Mouse (Mus musculus): ENCODE measurements around the gene Zfp341. TPM values are rescaled to one million over a fixed set of nuclear protein-coding genes. Genes with fewer than 3 reads are reported as not detected.
A peak's percentile ranks its signal among the peaks of the same experiment; 100 is the strongest.

Gene Zfp341
- polyA plus RNA-seq, 1 experiment from 2014 or later: 2.6 TPM

GRCm38 (mm10) chr2:154614841-154615576, 1.9 kb downstream of the Zfp341 start:
- 72% methylated on average over 19 of the region's 19 CpGs for WGBS
- Histone ChIP-seq H3K27ac (replicated peaks; ENCODE audit: low read depth, low read length) (no peak overlapping the region; the same call in 1 of the 2 replicates), H3K9ac (replicated peaks; ENCODE audit: low read length) (no peak overlapping the region), H3K27me3 (ENCODE audit: control insufficient read depth, insufficient read depth, low read length) (no peaks in the 10 kb centered on the region), H3K4me2 (ENCODE audit: low read length) (peak overlapping the region; percentile 56; the same call in 1 of the 2 replicates), H3K4me3 (replicated peaks; ENCODE audit: low read depth, low read length) (no peak overlapping the region), H3K9me3 (ENCODE audit: control insufficient read depth, low read length) (no peaks in the 10 kb centered on the region), H3K4me1 (ENCODE audit: control insufficient read depth, insufficient read depth, low read length) (peaks cover 13% of the 10 kb centered on the region), H3K36me3 (ENCODE audit: control insufficient read depth, insufficient read depth, low read length) (0 out of 2 replicates have a peak, but pooled peaks cover 3% of the 10 kb centered on the region)
- no peak for ATAC-seq (ENCODE audit: low FRiP score, low TSS enrichment)
- peak; percentile 42 for DNase-seq

DNA sequence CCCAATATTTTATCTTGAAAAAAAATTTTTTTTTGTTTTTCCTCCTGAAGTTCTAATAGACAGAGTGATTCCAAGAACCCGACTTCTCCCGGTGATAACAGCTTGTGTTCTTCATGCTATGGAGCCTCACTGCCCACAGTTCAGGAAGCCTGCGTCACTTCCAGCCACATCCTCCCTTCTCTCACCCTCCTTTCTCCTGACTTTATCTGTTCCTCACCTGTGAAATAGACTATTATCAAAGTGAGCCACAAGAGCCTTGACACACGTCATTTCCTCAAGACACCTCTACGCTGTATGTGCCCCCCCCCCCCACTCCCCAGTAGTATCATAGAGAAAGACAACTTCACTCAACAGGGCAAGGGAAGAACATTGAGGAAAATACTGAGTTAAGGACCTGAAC, 2.6 kb downstream of the Zfp341 start:
- WGBS: 95% methylated on average over 5 of the region's 5 CpGs

GRCm38 (mm10) chr2:154617061-154617460, 4.0 kb downstream of the Zfp341 start:
- no peaks in the 10 kb centered on the region for H3K9me3 ChIP-seq (ENCODE audit: control insufficient read depth, low read length)
- peaks cover 13% of the 10 kb centered on the region for H3K4me1 ChIP-seq (ENCODE audit: control insufficient read depth, insufficient read depth, low read length)
- no peak overlapping the region for H3K4me3 ChIP-seq (replicated peaks; ENCODE audit: low read depth, low read length)
- H3K27me3 ChIP-seq (ENCODE audit: control insufficient read depth, insufficient read depth, low read length): no peaks in the 10 kb centered on the region
- no peak overlapping the region for H3K27ac ChIP-seq (replicated peaks; ENCODE audit: low read depth, low read length)
- DNase-seq (no peak), ATAC-seq (ENCODE audit: low FRiP score, low TSS enrichment) (no peak)
- H3K4me2 ChIP-seq (ENCODE audit: low read length): no peak overlapping the region
- H3K36me3 ChIP-seq (ENCODE audit: control insufficient read depth, insufficient read depth, low read length): peaks cover 7% of the 10 kb centered on the region; the same call in 1 of the 2 replicates
- H3K9ac ChIP-seq (replicated peaks; ENCODE audit: low read length): no peak overlapping the region
- 96% methylated on average over 3 of the region's 3 CpGs for WGBS

More for the DNA sequence above, 2.6 kb downstream of the Zfp341 start:
- DNase-seq (no peak), ATAC-seq (ENCODE audit: low FRiP score, low TSS enrichment) (no peak)
- no peak overlapping the region for H3K27ac ChIP-seq (replicated peaks; ENCODE audit: low read depth, low read length)
- H3K4me1 ChIP-seq (ENCODE audit: control insufficient read depth, insufficient read depth, low read length): peaks cover 13% of the 10 kb centered on the region
- H3K4me2 ChIP-seq (ENCODE audit: low read length): no peak overlapping the region
- no peak overlapping the region for H3K4me3 ChIP-seq (replicated peaks; ENCODE audit: low read depth, low read length)
- no peaks in the 10 kb centered on the region for H3K27me3 ChIP-seq (ENCODE audit: control insufficient read depth, insufficient read depth, low read length)
- H3K36me3 ChIP-seq (ENCODE audit: control insufficient read depth, insufficient read depth, low read length): 0 out of 2 replicates have a peak, but pooled peaks cover 3% of the 10 kb centered on the region
- H3K9me3 ChIP-seq (ENCODE audit: control insufficient read depth, low read length): no peaks in the 10 kb centered on the region
- H3K9ac ChIP-seq (replicated peaks; ENCODE audit: low read length): no peak overlapping the region

DNA sequence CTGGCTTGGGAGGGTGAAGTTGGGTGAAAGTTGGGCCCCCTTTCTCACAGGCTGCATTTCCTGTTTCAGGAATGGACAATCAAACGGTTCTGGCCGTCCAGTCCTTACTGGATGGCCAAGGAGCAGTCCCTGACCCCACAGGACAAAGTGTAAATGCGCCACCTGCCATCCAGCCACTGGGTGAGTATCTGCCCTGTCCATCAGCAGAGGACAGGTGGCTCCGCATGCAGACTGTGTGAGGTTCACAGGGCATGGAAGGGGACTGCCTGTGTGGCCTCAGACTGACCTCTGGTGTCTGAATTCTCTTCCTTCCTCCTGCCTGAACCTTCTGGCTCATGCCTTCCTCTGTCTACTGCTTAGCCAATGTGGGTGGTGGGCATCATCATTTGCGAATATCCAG, 8.6 kb downstream of the Zfp341 start:
- ATAC-seq (ENCODE audit: low FRiP score, low TSS enrichment): no peak
- Histone ChIP-seq H3K9me3 (ENCODE audit: control insufficient read depth, low read length) (0 out of 2 replicates have a peak, but pooled peaks cover 3% of the 10 kb centered on the region), H3K4me2 (ENCODE audit: low read length) (no peak overlapping the region), H3K4me1 (ENCODE audit: control insufficient read depth, insufficient read depth, low read length) (no peaks in the 10 kb centered on the region), H3K27ac (replicated peaks; ENCODE audit: low read depth, low read length) (no peak overlapping the region), H3K27me3 (ENCODE audit: control insufficient read depth, insufficient read depth, low read length) (no peaks in the 10 kb centered on the region), H3K4me3 (replicated peaks; ENCODE audit: low read depth, low read length) (no peak overlapping the region), H3K9ac (replicated peaks; ENCODE audit: low read length) (no peak overlapping the region), H3K36me3 (ENCODE audit: control insufficient read depth, insufficient read depth, low read length) (peaks cover 37% of the 10 kb centered on the region)
- no peak for DNase-seq
- 86% methylated on average over 5 of the region's 5 CpGs for WGBS

DNA sequence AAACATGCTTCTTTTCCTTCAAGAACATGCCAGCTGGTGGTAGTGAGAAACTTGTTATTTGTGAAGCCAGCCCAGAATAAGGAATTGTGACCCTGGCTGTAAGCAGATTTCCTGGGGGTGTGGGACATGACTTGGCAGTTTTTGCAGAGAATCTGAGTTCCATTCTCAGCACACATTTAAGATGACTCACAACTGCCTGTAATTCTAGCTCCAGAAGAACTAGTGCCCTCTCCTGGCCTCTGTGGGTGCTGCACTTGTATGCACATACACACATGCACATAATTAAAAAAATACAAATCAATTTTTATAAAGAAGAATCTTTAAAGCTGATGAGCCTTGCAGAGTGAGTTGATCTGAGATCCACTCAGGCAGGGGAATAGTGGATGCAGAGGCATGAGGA, 11.0 kb downstream of the Zfp341 start:
- DNase-seq: no peak
- Histone ChIP-seq H3K4me1 (ENCODE audit: control insufficient read depth, insufficient read depth, low read length) (no peaks in the 10 kb centered on the region), H3K36me3 (ENCODE audit: control insufficient read depth, insufficient read depth, low read length) (peaks cover 47% of the 10 kb centered on the region), H3K4me3 (replicated peaks; ENCODE audit: low read depth, low read length) (no peak overlapping the region), H3K9me3 (ENCODE audit: control insufficient read depth, low read length) (0 out of 2 replicates have a peak, but pooled peaks cover 3% of the 10 kb centered on the region), H3K27me3 (ENCODE audit: control insufficient read depth, insufficient read depth, low read length) (no peaks in the 10 kb centered on the region), H3K4me2 (ENCODE audit: low read length) (no peak overlapping the region), H3K9ac (replicated peaks; ENCODE audit: low read length) (no peak overlapping the region), H3K27ac (replicated peaks; ENCODE audit: low read depth, low read length) (no peak overlapping the region)
- no peak for ATAC-seq (ENCODE audit: low FRiP score, low TSS enrichment)

DNA sequence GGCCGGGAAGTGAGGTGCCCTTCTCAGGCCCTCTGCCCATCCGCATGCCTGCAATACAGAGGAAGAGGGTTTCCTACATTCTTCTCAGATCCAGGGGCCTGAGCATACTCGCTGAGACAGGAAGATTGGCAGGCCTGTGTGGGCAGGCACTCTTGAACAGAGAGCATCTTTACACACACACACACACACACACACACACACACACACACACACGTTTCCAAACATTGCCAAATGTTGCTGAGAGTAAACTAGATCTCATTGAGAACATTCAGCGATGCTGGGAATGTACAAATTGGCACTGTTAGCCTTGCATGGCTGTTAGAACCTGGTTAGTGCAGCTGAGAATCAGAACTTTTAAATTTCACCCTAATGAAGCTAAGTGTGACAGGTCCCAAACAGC, 17.4 kb downstream of the Zfp341 start:
- no peaks in the 10 kb centered on the region for H3K27me3 ChIP-seq (ENCODE audit: control insufficient read depth, insufficient read depth, low read length)
- H3K9me3 ChIP-seq (ENCODE audit: control insufficient read depth, low read length): no peaks in the 10 kb centered on the region
- WGBS: 81% methylated on average over 5 of the region's 5 CpGs
- no peak overlapping the region for H3K4me3 ChIP-seq (replicated peaks; ENCODE audit: low read depth, low read length)
- H3K27ac ChIP-seq (replicated peaks; ENCODE audit: low read depth, low read length): no peak overlapping the region
- no peaks in the 10 kb centered on the region for H3K4me1 ChIP-seq (ENCODE audit: control insufficient read depth, insufficient read depth, low read length)
- DNase-seq (no peak), ATAC-seq (ENCODE audit: low FRiP score, low TSS enrichment) (no peak)
- H3K9ac ChIP-seq (replicated peaks; ENCODE audit: low read length): no peak overlapping the region
- no peak overlapping the region for H3K4me2 ChIP-seq (ENCODE audit: low read length)
- H3K36me3 ChIP-seq (ENCODE audit: control insufficient read depth, insufficient read depth, low read length): peaks cover 59% of the 10 kb centered on the region

DNA sequence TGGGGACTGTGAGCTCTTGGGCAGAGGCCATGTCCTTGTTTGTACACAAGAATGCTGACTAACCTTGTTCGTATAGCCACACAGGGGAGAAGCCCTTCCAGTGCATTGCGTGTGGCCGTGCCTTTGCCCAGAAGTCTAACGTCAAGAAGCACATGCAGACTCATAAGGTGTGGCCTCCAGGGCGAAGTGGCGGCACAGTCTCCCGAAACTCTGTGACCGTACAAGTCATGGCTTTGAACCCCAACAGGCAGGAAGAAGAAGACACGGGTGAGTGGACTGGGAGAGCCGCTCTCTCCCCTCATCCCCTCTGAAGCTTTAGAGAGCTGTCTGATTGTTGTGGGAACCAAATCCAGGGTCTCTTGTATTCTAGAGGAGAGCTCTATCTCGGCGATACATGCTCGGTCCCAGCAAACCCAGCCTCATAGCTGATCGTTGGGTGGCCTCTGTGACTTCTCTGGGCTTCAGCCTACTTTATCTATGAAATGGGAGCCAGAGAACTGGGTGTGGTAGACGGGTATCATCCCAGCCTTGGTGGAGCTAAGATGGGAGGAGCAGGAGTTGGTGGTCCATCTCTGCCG, 19.2 kb downstream of the Zfp341 start:
- Histone ChIP-seq H3K4me1 (ENCODE audit: control insufficient read depth, insufficient read depth, low read length) (no peaks in the 10 kb centered on the region), H3K27ac (replicated peaks; ENCODE audit: low read depth, low read length) (no peak overlapping the region), H3K4me3 (replicated peaks; ENCODE audit: low read depth, low read length) (no peak overlapping the region), H3K4me2 (ENCODE audit: low read length) (no peak overlapping the region), H3K9ac (replicated peaks; ENCODE audit: low read length) (no peak overlapping the region), H3K9me3 (ENCODE audit: control insufficient read depth, low read length) (no peaks in the 10 kb centered on the region), H3K36me3 (ENCODE audit: control insufficient read depth, insufficient read depth, low read length) (peaks cover 64% of the 10 kb centered on the region), H3K27me3 (ENCODE audit: control insufficient read depth, insufficient read depth, low read length) (no peaks in the 10 kb centered on the region)
- DNase-seq: no peak
- no peak for ATAC-seq (ENCODE audit: low FRiP score, low TSS enrichment)
- 90% methylated on average over 16 of the region's 16 CpGs for WGBS

GRCm38 (mm10) chr2:154633039-154633742, 20.1 kb downstream of the Zfp341 start:
- 94% methylated on average over 5 of the region's 5 CpGs for WGBS

More at GRCm38 (mm10) chr2:154633039-154633742, 20.1 kb downstream of the Zfp341 start:
- ATAC-seq (ENCODE audit: low FRiP score, low TSS enrichment): no peak
- H3K9ac ChIP-seq (replicated peaks; ENCODE audit: low read length): no peak overlapping the region
- H3K9me3 ChIP-seq (ENCODE audit: control insufficient read depth, low read length): peaks cover 2% of the 10 kb centered on the region; the same call in 1 of the 2 replicates
- H3K27ac ChIP-seq (replicated peaks; ENCODE audit: low read depth, low read length): no peak overlapping the region
- H3K4me2 ChIP-seq (ENCODE audit: low read length): no peak overlapping the region
- H3K4me1 ChIP-seq (ENCODE audit: control insufficient read depth, insufficient read depth, low read length): no peaks in the 10 kb centered on the region
- H3K36me3 ChIP-seq (ENCODE audit: control insufficient read depth, insufficient read depth, low read length): peaks cover 71% of the 10 kb centered on the region
- no peak overlapping the region for H3K4me3 ChIP-seq (replicated peaks; ENCODE audit: low read depth, low read length)
- no peak for DNase-seq
- no peaks in the 10 kb centered on the region for H3K27me3 ChIP-seq (ENCODE audit: control insufficient read depth, insufficient read depth, low read length)
